Mouse (Mus musculus): Measurements from ENCODE around the gene Fkbp3.

DNA sequence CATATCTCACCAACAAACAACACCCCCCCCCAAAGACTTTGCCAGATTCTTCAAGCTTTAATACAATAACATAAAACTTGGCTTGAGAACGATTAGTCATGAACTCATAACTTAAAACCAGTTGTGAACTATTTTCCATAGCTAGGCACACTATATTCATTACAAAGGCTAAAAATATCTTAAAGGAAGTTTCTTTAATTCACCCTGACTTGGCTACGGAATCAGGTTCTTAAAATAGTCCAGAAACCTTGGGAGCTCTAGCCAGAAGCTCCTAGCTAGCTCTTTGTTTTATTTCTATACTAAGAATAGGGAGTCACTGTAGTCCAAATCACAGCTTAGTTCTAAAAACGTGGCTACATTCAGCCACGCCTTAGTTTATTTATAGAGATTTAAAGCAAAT, 5.4 kb downstream of the Fkbp3 start:
- TF ChIP-seq POLR2A (IDR thresholded peaks at IDR 0.05; ENCODE audit: control insufficient read depth, extremely low read depth, insufficient read depth, low read length, poor library complexity) (no peak), CTCF (IDR thresholded peaks at IDR 0.05; ENCODE audit: borderline replicate concordance, control insufficient read depth, extremely low read depth, insufficient read depth, low read length, poor library complexity) (no peak)

Measured in thymus, adult 2 months (tissue).